Mouse (Mus musculus) heart, postnatal 4 days (tissue): ENCODE results near the gene Lct. TPM values are rescaled to one million over a fixed set of nuclear protein-coding genes. Genes with fewer than 3 reads are reported as not detected.
A peak's percentile ranks its signal among the peaks of the same experiment; 100 is the strongest.
"Not testable (repeated sequence)": the region's sequence is repeated elsewhere in the genome, so short reads cannot be mapped to it uniquely, and the experiment has no call there.

Source experiments
- DNase-seq: peaks from one replicate; pipeline ENCODE4 v3.0.0; 2021
- total RNA-seq, 2 experiments: library from RNA; stranded (reverse); gene quantifications; 2 replicates each; pipeline ENCODE4 v1.2.3; 2021

The Lct gene
- total RNA-seq, 2 experiments from 2014 or later = 0.14 to 0.52 TPM

DNA sequence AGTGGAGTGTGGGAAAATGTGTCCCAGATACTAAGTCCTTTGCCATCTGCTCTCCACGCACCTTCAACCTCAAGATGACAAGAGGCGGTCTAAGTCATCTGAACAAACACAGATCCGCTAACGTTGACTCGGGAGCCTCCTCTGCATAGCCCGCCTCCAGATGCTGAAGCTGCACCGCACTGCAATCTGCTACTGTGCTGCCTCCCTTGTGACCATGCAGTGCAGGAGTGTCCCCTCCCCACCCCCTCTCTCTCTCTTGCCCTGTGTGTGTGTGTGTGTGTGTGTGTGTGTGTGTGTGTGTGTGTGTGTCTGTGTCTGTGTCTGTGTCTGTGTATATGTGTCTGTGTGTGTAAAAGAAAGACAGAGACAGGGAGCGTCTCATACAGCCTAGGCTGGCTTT lies 32.8 kb downstream of the Lct start:
- no peak for DNase-seq

DNA sequence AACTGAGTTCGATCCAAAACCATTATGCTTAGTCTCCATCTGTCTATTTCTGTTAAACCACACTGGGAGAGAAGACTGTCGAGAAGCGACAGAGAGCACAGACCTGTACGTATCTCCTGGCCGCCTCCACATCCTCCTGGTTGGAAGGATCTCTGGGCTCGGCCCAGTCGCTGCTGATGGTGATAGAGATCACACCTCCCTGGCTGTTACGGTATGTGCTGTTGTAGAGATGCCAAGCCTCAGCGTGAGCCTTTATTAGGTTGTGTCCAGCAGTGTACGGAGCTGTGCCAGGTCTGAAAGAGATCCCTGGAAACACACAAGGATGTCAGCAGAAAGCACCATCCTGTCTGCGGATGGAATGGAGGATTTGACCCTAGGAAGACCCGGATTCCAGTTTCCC lies 34.6 kb downstream of the Lct start:
- DNase-seq = no peak

DNA sequence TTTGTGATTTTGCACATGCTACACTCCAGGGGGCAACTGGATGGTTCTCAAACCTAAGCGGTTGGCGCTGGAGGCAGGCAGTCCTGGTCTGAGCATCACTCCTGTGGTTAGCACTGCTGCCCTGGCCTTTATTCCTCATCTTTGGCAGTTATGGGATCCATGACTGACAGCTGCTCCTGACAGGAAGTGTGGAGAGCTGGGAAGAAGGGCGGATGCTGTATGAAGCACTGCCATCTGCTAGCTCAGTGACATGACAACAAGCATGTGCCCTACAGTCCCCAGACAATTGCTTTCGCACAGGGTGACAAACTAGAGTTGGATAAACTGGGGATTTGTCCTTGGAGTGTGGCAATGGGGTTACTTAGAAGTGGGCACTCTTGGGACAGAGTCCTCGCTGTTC lies 37.8 kb downstream of the Lct start:
- no peak for DNase-seq

DNA sequence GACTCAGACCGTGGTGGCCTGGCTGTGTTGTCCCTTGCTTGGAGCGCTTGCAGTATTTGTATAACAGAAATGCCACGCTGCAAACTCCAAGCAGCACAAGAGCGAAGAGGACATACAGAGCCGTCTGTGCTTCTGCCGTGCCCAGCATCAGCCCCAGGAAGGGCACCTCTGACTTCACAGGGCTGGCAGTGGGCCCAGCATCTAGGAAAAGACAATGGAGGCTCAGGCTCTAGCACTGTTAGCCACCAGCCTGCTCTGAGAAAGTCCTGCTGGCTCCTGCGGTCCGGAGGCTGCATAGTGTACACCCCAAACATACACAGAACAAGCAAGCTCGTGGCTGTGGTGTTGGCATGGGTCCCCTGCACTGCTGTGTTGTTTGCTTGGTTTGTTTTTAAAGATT lies 43.0 kb downstream of the Lct start:
- DNase-seq = peak; percentile 29

DNA sequence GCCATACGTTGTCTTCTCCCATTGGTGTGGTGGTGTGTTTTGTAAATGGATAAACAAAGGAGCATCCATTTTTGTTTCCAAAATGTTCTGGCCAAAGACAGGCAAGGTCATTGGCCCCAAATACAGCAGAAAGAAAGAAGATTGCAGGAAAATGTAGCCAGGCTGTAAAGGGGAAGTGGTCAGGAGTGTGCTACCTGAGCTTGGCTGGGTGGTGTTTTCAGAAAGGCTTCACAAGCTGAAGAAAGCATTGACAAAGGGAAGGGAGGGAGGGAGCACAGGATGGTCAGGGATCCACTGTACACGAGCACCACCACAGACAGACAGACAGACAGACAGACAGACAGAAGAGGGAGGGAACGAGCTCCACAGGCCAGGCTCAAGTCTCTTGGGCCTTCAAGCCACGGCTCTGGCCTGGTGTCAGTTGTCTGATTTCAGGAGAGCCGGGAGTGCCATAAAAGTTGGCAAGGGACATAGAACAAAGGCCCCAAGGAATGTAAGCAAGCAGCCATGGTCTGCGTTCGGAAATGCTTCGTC lies 43.9 kb downstream of the Lct start:
- no peak for DNase-seq

DNA sequence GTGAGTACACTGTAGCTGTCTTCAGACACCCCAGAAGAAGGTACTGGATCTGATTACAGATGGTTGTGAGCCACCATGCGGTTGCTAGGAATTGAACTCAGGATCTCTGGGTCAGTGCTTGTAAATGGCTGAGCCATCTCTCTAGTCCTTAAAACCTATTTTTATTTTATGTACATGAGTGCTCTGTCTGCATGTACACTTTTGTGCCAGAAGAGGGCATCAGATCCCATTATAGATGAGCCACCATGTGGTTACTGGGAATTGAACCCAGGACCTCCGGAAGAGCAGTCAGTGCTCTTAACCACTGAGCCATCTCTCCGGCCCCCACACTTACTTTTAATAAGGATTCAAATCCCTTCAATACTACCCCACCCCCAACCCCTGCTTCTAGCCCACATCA lies 45.2 kb downstream of the Lct start:
- DNase-seq = no peak

DNA sequence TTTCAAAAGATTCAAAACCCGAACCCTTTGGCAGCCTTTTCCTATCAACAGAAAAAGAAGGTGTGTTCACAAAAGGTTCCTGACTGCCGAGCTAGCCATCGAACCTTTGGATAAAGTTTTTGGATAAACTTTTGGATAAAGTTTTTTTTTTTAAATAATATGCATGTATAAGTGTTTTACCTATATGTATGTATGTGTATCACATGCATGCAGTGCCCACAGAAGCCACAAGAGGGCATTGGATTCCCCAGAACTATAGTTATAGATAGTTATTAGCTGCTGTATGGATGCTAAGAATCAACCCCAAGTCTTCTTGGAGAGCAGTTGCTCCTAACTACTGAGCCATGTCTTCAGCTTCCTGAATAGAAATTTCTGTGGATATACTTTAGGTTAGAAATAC lies 46.4 kb downstream of the Lct start:
- no peak for DNase-seq

DNA sequence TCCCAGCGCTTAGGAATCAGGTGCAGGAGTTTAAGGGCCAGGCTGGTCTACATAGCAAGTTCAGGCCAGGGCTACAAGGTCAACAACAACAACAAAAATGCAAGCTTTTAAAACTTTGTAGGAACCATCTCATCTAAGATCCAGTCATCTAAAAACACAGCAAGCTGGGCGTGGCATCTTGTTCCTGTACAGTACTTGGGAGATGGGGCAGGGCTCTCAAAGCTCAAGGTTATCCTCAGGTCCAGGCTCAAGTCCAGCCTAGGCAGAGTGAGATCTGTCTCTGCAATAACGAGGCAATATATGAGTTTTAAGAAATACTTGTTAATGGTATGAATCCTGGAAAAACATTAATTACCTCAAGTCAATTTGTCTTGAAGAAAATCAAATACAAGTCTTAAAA lies 49.6 kb downstream of the Lct start:
- no peak for DNase-seq

DNA sequence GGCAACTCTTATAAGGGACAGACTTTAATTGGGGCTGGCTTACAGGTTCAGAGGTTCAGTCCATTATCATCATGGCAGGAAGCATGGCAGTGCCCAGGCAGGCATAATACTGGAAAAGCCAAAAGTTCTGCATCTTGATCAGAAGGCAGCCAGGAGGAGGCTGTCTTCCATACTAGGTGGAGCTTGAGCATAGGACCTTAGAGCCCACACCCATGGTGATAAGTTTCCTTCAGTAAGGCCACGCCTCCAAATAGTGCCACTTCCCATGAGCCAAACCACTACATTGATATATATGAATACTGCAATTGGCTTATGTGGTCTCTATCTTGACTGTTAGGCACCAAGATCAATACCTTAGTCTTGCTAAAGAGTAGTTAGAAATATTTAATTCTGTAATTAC lies 52.2 kb downstream of the Lct start:
- no peak for DNase-seq

DNA sequence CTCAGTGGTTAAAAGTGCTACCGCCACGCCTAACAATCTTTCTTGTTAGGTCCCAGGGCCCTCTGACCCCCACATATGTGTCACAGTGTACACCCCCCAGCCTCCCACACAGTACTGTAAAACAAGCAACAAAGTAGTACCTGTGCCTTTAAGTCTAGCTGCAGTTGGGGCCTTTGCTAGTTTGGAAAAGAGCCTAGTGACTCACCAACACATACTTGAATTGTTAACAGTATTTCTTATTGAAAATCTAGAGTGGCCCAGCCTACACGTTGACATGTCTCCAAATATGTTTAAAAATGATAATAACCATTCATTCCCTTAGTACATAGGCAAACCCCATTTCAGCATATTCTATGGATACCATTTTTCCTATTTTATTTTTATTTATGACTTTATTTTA lies 57.4 kb downstream of the Lct start:
- no peak for DNase-seq

DNA sequence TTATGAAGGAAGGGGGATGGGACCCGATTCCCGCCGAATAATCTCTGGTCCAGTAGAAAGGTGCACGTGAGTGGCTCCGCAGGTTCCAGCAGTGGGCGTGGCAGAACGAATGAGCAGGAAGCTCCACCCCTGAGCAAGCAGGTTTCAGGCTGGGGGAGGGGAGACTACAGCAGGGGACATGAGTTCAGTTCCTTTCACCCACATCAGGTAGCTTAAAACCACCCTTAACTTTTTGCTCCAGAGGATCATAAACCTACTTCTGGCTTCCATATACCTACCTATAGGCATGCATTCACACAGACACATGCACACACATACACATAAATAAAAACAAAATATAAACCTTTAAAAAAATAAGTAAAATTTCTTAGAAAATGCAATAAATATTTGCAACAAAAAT lies 61.1 kb downstream of the Lct start:
- not testable (repeated sequence) for DNase-seq

DNA sequence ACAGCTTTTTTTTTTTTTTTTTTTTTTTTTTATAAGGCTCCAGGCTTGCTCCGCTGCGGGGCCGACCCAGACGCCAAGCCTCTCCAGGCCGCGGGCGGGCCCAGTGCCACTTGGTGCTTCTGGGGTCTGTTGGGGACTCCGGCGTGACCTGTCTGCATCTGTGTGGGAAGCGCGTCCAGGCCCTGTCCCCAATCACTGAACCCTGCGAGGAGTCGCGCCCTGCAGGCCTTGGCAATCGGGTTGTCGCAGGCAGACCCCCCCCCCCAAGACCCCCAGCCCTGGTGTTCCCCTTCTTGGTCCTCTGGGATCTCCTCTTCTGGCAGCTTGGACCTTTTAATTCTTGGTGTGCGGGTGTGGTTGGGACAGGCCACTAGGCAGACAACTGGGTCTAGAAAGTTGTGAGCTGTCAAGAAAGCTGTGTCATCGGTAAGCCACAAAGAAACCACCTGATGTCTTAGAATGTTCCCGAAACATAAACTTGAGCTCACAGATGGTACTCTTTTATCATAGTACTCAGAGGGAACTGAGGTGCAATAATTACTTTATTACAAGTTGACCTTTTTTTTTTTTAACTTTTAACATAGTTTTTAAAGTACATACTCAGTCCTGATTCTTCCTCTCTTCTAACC lies 83.3 kb downstream of the Lct start:
- peak; percentile 56 for DNase-seq

DNA sequence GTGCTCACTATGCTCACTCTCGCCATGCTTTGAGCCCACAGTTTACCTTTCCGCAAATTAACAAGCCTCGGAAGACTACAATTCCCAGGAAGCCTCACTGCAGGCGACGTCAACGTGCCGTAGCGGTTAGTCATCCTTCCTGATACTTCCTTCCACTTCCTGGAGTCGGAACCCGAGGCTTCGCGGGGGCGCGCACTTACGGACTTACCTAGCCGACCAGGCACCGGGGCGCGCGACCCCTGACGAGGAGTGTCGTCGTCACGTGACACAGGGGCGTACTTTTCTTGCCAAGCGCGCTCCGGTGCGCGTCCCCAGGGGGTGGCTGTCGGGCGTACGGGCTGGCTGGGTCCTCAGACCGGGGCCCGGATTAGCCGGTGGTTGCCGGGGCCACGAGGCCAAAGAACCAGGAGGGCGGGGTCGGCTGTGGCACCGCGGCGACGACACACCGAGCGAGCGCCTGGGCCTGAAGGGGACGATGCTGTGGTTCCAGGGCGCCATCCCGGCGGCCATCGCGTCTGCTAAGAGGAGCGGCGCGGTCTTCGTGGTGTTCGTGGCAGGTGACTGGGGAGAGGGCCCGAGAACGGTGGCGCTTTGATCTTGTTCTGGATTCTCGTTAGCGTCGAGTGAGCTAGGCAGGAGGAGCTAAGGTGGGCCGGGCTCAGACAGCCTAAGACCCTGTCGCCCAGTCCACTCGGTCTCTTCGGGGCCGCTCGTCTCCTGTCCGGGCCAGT lies 84.0 kb downstream of the Lct start:
- peak; percentile 96 for DNase-seq

DNA sequence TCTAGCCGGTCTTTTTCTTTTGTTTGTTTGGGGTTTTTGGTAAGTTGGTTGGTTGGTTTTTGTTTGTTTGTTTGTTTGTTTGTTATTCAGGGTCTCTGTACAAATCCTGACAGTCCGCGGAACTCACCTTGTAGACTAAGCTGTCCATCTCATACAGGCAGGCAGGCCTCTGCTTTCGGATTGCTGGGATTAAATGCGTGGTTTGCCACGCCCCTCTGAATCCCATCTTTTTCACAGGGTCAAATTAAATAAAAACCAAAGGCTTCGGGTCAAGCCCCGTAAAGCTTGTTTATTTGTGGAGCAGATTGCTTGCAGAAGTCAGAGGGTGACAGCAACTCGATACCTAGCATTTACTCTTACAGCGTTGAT lies 84.5 kb downstream of the Lct start, which contains the start of gene Ubxn4:
Gene Ubxn4, plus strand, starts transcription at position 338 of the 369 bp plus-strand sequence.
- DNase-seq = no peak

DNA sequence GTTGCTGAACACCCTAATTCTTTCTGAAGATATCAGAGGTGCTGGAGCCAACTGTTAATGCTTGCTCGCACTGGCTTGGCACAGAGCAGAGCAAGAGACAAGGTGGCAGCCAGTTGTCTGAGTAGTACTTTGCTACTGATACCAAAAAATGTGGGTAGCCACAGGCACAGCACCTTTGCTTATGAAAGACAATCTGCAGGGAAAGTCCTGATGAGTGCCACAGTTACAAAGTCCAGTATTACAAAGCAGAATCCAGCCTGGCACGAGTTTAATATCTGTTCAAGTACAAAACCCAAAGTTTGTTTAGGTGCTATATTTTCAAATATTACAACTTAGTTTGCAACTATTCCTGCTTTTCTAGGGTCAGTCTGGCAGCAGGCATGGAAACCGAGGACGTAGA lies 92.9 kb downstream of the Lct start:
- no peak for DNase-seq

Other genes starting within 250 kb of the Lct start
- gene Zranb3, start 225.3 kb downstream of the Lct start, total RNA-seq = 10 to 100 TPM in 1 of 2 experiments, 1 to 10 TPM in 1; 8.2 to 10.8 TPM
- gene R3hdm1, start 225.0 kb downstream of the Lct start, total RNA-seq = 10 to 100 TPM; 59.7 to 61.8 TPM
- gene Ubxn4, start 84.4 kb downstream of the Lct start, total RNA-seq = 10 to 100 TPM; 43.2 to 49.3 TPM
- 10 to 100 TPM; 85.0 to 85.3 TPM for gene Mcm6, start 31.3 kb upstream of the Lct start, total RNA-seq
- 10 to 100 TPM; 56.5 to 57.8 TPM for gene Dars, start 89.0 kb upstream of the Lct start, total RNA-seq